Mouse (Mus musculus) lung, adult 2 months (tissue): Measurements from ENCODE around the gene Trib2.

Experiments used
- CTCF ChIP-seq: fragments of 200-500 bp; IDR thresholded peaks from 2 replicates; pipeline ENCODE4 v1.5.1; 2011; ENCODE audit warnings: mild to moderate bottlenecking, low read length, control low read depth; ENCODE audit not compliant: insufficient read depth
- POLR2A ChIP-seq: fragments of 200-500 bp; IDR thresholded peaks from 2 replicates; pipeline ENCODE4 v1.6.1; 2011; ENCODE audit warnings: low read depth, mild to moderate bottlenecking, control low read depth, low read length, borderline replicate concordance; ENCODE audit errors: extremely low read depth

DNA sequence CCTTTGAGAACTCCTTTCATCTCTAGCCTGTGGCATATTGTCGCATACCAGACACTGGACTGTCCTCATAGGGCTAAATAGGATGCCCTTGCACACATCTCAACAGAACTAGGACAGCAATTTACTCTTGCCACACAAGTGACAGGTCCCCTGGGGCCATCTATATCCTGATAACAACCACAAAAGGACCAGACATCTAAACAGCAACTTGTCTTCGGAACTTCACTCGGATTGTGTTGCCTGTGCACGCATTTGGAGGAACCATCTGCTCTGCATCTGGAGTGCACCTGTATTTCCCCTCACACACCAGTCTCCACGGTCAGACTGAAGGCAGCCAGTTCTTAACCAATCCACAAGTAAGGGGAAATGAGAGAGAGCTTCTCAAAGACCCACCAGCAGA, 39.2 kb upstream of the Trib2 start:
- TF ChIP-seq CTCF (no peak), POLR2A (no peak)
